Mouse (Mus musculus): ENCODE measurements around the gene Bcl2l12. TPM values are rescaled to one million over a fixed set of nuclear protein-coding genes. Genes with fewer than 3 reads are reported as not detected.
A peak's percentile ranks its signal among the peaks of the same experiment; 100 is the strongest.
"Not testable (repeated sequence)": the region's sequence is repeated elsewhere in the genome, so short reads cannot be mapped to it uniquely, and the experiment has no call there.

Bcl2l12 gene
- polyA plus RNA-seq, 1 experiment from 2014 or later = 70.6 TPM

DNA sequence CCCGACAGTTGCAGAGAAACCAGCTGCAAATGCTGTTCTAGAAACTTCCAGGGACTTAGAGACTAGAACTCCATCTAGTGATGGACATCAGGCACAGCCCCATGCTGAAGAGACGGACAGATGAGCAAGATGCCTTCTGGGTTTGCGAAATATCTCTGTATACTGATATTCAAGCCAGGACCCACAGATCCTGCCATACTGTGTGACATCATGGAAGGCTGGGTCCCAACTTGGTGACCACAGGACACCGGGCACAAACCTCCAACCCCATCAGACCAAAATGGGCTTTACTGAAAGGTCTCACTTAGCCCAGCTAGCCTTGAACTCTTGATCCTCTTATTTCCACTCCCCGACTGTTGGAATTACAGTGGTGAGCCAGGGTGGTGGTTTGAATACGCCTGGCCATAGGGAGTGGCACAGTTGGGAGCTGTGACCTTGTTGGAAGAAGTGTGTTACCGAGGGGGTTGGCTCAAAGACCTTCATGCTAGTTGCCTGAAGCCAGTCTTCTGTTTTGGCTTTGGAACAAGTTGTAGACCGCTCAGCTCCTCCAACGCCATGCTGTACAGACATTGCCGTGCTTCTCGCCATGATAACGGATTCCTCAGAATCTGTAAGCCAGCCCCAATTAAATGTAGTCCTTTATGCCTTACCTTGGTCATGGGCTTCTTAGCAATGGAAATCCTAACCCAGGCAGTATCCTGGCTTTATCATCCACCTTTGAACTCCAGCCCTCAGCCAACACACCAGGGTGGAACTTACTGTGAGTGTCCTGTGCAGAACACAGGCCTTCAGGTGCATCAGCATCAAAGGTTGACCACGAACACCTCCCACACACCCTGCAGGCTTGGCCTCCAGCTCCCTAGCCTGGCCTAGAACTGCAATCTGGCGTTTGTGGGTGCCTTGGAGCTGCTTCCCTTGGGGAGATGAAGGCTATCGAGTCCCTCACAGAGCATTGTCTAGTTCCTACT, 26.1 kb upstream of the Bcl2l12 start:
- no peaks in the 10 kb centered on the region for H3K9me3 ChIP-seq (ENCODE audit: control insufficient read depth, low read length)
- H3K36me3 ChIP-seq (ENCODE audit: control insufficient read depth, insufficient read depth, low read length) = peaks cover 17% of the 10 kb centered on the region
- no peak overlapping the region for H3K9ac ChIP-seq (ENCODE audit: low read length)
- DNase-seq (ENCODE audit: low spot score) (no peak), ATAC-seq (replicated peaks; ENCODE audit: low FRiP score) (no peak)
- WGBS = 89% methylated on average over 15 of the region's 15 CpGs
- no peak overlapping the region for H3K4me2 ChIP-seq (ENCODE audit: low read depth, low read length, severe bottlenecking)
- no peaks in the 10 kb centered on the region for H3K27me3 ChIP-seq (ENCODE audit: control insufficient read depth, insufficient read depth, low read length)
- no peaks in the 10 kb centered on the region for H3K4me1 ChIP-seq (replicated peaks; ENCODE audit: control insufficient read depth, insufficient read depth, low read length)
- no peak overlapping the region for H3K4me3 ChIP-seq (ENCODE audit: low read depth, low read length)
- no peak overlapping the region for H3K27ac ChIP-seq (ENCODE audit: low read depth, low read length)

DNA sequence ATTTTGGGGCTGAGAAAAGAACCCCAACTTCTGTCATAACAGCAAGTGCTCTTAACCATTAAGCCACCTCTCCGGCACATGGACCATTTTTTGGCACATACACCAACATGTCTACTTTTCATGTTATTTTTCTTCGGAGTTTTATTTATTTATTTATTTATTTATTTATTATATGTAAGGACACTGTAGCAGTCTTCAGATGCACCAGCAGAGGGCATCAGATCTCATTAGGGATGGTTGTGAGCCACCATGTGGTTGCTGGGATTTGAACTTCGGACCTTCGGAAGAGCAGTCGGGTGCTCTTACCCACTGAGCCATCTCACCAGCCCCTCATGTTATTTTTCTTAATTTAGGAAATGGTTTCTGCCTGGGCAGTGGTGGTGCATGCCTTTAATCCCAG, 25.2 kb upstream of the Bcl2l12 start:
- ATAC-seq (replicated peaks; ENCODE audit: low FRiP score); H3K9ac ChIP-seq (ENCODE audit: low read length): not testable (repeated sequence)
- WGBS = 87% methylated on average over 5 of the region's 5 CpGs

DNA sequence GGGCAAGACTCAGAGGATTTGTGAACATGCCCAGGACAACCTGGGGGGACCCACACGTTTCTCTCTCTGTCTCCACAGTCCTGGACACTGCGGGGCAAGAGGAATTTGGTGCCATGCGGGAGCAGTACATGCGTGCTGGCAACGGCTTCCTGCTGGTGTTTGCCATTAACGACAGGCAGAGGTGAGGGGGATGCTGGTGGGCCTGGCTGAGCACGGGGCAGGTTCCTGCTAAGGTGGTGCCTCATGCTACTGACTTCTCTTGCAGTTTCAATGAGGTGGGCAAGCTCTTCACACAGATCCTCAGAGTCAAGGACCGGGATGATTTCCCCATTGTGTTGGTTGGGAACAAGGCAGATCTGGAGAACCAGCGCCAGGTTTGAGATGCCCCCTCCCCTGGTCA, 21.7 kb upstream of the Bcl2l12 start:
- H3K4me1 ChIP-seq (replicated peaks; ENCODE audit: control insufficient read depth, insufficient read depth, low read length) = peaks cover 8% of the 10 kb centered on the region; the same call in 1 of the 2 replicates
- WGBS = 79% methylated on average over 9 of the region's 9 CpGs
- DNase-seq (ENCODE audit: low spot score) (no peak), ATAC-seq (replicated peaks; ENCODE audit: low FRiP score) (no peak)
- H3K9ac ChIP-seq (ENCODE audit: low read length) = no peak overlapping the region
- H3K4me3 ChIP-seq (ENCODE audit: low read depth, low read length) = no peak overlapping the region
- H3K27ac ChIP-seq (ENCODE audit: low read depth, low read length) = no peak overlapping the region
- no peaks in the 10 kb centered on the region for H3K36me3 ChIP-seq (ENCODE audit: control insufficient read depth, insufficient read depth, low read length)
- H3K4me2 ChIP-seq (ENCODE audit: low read depth, low read length, severe bottlenecking) = no peak overlapping the region
- H3K9me3 ChIP-seq (ENCODE audit: control insufficient read depth, low read length) = no peaks in the 10 kb centered on the region
- no peaks in the 10 kb centered on the region for H3K27me3 ChIP-seq (ENCODE audit: control insufficient read depth, insufficient read depth, low read length)

More for the DNA sequence above, 25.2 kb upstream of the Bcl2l12 start:
- H3K4me1 ChIP-seq (replicated peaks; ENCODE audit: control insufficient read depth, insufficient read depth, low read length); H3K27ac ChIP-seq (ENCODE audit: low read depth, low read length); H3K9me3 ChIP-seq (ENCODE audit: control insufficient read depth, low read length); H3K27me3 ChIP-seq (ENCODE audit: control insufficient read depth, insufficient read depth, low read length); H3K4me2 ChIP-seq (ENCODE audit: low read depth, low read length, severe bottlenecking); H3K4me3 ChIP-seq (ENCODE audit: low read depth, low read length); DNase-seq (ENCODE audit: low spot score): not testable (repeated sequence)
- H3K36me3 ChIP-seq (ENCODE audit: control insufficient read depth, insufficient read depth, low read length) = peaks cover 13% of the 10 kb centered on the region

DNA sequence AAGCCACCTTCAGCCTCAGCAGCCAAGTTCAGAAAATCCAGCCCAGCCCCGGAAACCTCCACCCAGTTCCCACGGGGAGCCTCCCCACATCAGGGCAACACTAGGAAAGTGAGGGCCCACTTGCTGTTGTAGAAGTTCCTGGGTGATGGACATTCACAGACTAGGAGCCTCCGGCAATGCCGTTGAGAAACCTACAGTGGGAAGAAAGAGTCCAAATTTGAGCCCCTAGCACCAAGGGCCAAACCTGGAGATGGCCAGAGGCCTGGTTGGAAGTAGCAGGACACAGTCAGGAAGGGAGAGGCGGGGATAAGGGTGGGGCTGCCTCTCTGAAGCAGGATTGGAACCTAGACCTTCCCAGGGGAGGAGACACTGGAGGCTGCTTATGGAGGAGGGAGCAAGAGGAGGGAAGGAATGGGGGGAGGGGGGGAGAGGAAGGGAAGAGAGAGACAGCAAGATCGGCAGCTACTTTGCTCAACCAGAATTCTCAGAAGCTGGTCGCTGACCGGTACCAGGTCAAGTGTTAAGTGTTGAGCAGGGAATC, 20.6 kb upstream of the Bcl2l12 start:
- peaks cover 12% of the 10 kb centered on the region; the same call in 1 of the 2 replicates for H3K4me1 ChIP-seq (replicated peaks; ENCODE audit: control insufficient read depth, insufficient read depth, low read length)
- WGBS = 39% methylated on average over 8 of the region's 8 CpGs

DNA sequence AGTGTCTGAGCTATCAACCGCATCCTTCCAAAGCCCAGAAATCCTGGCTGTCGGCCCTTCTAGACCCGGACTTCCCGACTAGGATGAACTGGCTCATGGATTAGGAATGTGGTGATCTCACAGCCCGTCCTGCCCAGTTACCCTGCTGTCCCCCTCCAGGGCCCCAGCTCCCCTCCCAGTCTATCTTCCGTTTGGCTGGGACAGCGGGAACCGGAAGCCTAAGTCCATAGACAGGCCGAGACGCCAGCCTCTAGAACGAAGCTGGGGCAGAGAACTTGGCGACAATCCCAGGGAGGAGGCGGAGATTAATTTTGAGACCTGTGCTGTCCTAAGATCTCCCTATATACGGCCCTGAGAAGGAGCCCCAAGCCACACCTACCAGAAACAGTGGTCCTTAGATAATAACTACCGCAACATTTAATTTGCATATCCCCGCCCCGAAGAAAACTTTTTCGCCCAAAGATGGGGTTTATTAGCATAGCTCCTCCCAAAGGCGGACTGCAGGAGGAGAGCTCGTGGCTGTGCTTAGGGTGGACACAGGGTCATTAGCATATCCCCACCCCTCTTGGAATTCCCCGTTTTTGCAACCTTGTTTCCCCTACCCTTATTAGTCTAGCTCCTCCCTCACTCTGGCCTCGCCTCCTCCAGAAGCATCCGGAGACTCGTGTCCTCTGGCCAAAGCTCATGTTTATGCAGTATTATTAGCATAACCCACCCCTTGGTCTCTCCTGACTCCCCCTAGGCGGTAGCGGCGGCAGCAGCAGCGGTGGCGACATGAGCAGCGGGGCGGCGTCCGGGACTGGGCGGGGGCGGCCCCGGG, 18.9 kb upstream of the Bcl2l12 start, which contains the start of gene Rras:
TSS of gene Rras (plus strand) at position 720 of the 820 bp plus-strand sequence.
- H3K4me3 ChIP-seq (ENCODE audit: low read depth, low read length) = peak within 1 kb of the TSS; percentile 96
- H3K27me3 ChIP-seq (ENCODE audit: control insufficient read depth, insufficient read depth, low read length) = no peaks in the 10 kb centered on the region
- peaks cover 6% of the 10 kb centered on the region; the same call in 1 of the 2 replicates for H3K36me3 ChIP-seq (ENCODE audit: control insufficient read depth, insufficient read depth, low read length)
- peak within 1 kb of the TSS; percentile 85 for H3K27ac ChIP-seq (ENCODE audit: low read depth, low read length)
- H3K9ac ChIP-seq (ENCODE audit: low read length) = peak within 1 kb of the TSS; percentile 69
- H3K4me2 ChIP-seq (ENCODE audit: low read depth, low read length, severe bottlenecking) = peak within 1 kb of the TSS; percentile 99
- under 1% methylated on average over 36 of the region's 36 CpGs for WGBS
- H3K4me1 ChIP-seq (replicated peaks; ENCODE audit: control insufficient read depth, insufficient read depth, low read length) = peaks cover 12% of the 10 kb centered on the region; the same call in 1 of the 2 replicates
- peak; percentile 90 for DNase-seq (ENCODE audit: low spot score)
- no peaks in the 10 kb centered on the region for H3K9me3 ChIP-seq (ENCODE audit: control insufficient read depth, low read length)
- ATAC-seq (replicated peaks; ENCODE audit: low FRiP score) = peak; percentile 87

More for the DNA sequence above, 20.6 kb upstream of the Bcl2l12 start:
- no peaks in the 10 kb centered on the region for H3K36me3 ChIP-seq (ENCODE audit: control insufficient read depth, insufficient read depth, low read length)
- no peak for DNase-seq (ENCODE audit: low spot score)
- H3K9me3 ChIP-seq (ENCODE audit: control insufficient read depth, low read length) = no peaks in the 10 kb centered on the region
- H3K4me3 ChIP-seq (ENCODE audit: low read depth, low read length) = no peak overlapping the region
- no peak overlapping the region for H3K9ac ChIP-seq (ENCODE audit: low read length)
- no peaks in the 10 kb centered on the region for H3K27me3 ChIP-seq (ENCODE audit: control insufficient read depth, insufficient read depth, low read length)
- ATAC-seq (replicated peaks; ENCODE audit: low FRiP score) = no peak
- no peak overlapping the region for H3K27ac ChIP-seq (ENCODE audit: low read depth, low read length)
- no peak overlapping the region for H3K4me2 ChIP-seq (ENCODE audit: low read depth, low read length, severe bottlenecking)

DNA sequence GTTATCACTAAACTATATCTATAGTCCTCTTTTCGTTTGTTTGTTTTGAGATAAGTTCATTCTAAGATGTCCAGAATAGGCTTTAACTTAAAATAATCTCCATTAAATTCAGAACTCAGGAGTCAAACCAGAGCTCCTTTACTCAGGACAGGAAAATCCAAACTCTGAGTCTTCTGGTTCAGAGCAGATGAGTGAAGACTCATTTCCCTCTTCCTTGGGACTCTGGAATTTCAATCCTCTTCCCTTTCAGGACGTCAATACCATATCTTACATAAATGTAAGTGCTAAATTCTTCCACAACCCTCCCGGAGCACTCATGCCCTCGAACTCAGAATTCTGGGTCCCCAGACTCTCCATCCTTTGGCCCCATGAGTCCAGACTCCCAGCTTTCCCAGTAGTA, 18.2 kb upstream of the Bcl2l12 start:
- H3K4me2 ChIP-seq (ENCODE audit: low read depth, low read length, severe bottlenecking) = peak overlapping the region; percentile 99
- ATAC-seq (replicated peaks; ENCODE audit: low FRiP score) (no peak; the same call in 1 of the 2 replicates), DNase-seq (ENCODE audit: low spot score) (no peak)
- peaks cover 12% of the 10 kb centered on the region; the same call in 1 of the 2 replicates for H3K4me1 ChIP-seq (replicated peaks; ENCODE audit: control insufficient read depth, insufficient read depth, low read length)
- H3K9ac ChIP-seq (ENCODE audit: low read length) = peak overlapping the region; percentile 53
- no peaks in the 10 kb centered on the region for H3K27me3 ChIP-seq (ENCODE audit: control insufficient read depth, insufficient read depth, low read length)
- WGBS = 1% methylated on average over 4 of the region's 4 CpGs
- peak overlapping the region; percentile 96 for H3K4me3 ChIP-seq (ENCODE audit: low read depth, low read length)
- peak overlapping the region; percentile 85 for H3K27ac ChIP-seq (ENCODE audit: low read depth, low read length)
- peaks cover 12% of the 10 kb centered on the region for H3K36me3 ChIP-seq (ENCODE audit: control insufficient read depth, insufficient read depth, low read length)
- H3K9me3 ChIP-seq (ENCODE audit: control insufficient read depth, low read length) = no peaks in the 10 kb centered on the region

DNA sequence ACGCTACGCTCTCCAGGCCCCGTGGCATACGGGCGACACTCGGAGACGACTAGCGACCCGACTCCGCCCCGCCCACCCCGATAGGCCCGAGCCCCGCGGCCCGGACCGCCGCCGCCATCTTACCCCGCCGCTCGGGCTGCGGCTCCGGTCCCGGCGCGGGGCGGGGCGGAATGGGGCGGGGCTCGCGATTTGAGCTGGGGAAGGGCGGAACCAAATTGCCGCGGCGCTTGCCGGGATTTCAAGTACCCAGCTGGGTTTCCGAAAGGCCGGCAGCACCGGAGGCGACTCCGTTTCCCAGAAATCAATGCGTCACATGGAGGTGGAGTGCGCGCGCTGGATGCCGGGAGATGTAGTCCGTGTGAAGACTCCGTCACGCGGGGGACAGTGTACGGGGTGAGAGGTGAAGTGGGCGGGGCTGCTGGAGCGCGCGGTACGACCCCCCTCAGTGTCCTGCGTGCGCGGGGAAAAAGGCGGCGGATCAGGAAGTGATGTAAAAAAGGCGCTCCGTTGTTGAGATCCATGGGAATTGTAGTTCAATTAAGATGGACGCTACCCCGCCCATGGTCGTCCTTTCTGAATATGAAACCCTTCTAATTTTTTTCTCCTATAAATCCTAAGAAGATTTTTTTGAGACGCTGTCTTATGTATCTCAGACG, 17.6 kb upstream of the Bcl2l12 start, which contains the start of gene Scaf1:
TSS of gene Scaf1 (minus strand) at position 407 of the 656 bp plus-strand sequence.
- H3K9me3 ChIP-seq (ENCODE audit: control insufficient read depth, low read length) = no peaks in the 10 kb centered on the region
- H3K36me3 ChIP-seq (ENCODE audit: control insufficient read depth, insufficient read depth, low read length) = peaks cover 15% of the 10 kb centered on the region
- peaks cover 12% of the 10 kb centered on the region; the same call in 1 of the 2 replicates for H3K4me1 ChIP-seq (replicated peaks; ENCODE audit: control insufficient read depth, insufficient read depth, low read length)
- H3K27ac ChIP-seq (ENCODE audit: low read depth, low read length) = peak within 1 kb of the TSS; percentile 85
- peak within 1 kb of the TSS; percentile 93 for H3K9ac ChIP-seq (ENCODE audit: low read length)
- no peaks in the 10 kb centered on the region for H3K27me3 ChIP-seq (ENCODE audit: control insufficient read depth, insufficient read depth, low read length)
- H3K4me2 ChIP-seq (ENCODE audit: low read depth, low read length, severe bottlenecking) = peak within 1 kb of the TSS; percentile 99
- H3K4me3 ChIP-seq (ENCODE audit: low read depth, low read length) = peak within 1 kb of the TSS; percentile 96
- DNase-seq (ENCODE audit: low spot score) = peak; percentile 100
- under 1% methylated on average over 67 of the region's 69 CpGs for WGBS
- peak; percentile 89 for ATAC-seq (replicated peaks; ENCODE audit: low FRiP score)
